Mouse (Mus musculus) left cerebral cortex, postnatal 25 days (tissue): ENCODE measurements around the gene Klrg1. TPM values are rescaled to one million over a fixed set of nuclear protein-coding genes. Genes with fewer than 3 reads are reported as not detected.

Experiments
- DNase-seq, 2 experiments: peaks; one replicate each; pipeline ENCODE4 v3.0.0; 2022; ENCODE audit warnings: low spot score in 2 of 2, mixed read lengths in 1 of 2
- intact Hi-C: fragments of 180-260 bp; cut with DNase I; formaldehyde crosslinking; loops from one replicate; pipeline ENCODE4 v1.15.1; 2025
- total RNA-seq, 2 experiments: library from RNA; stranded (reverse); gene quantifications; 2 replicates each; pipeline ENCODE4 v1.2.3; 2021

Gene Klrg1
- total RNA-seq, 2 experiments from 2014 or later = 0.25 TPM; not detected in 1

- DNase-seq = no peak
- intact Hi-C loops = no loop called here
These were observed 11.6 kb upstream of the Klrg1 start for GRCm38 (mm10) chr6:122294290-122294689.

GRCm38 (mm10) chr6:122293796-122294195 is 11.1 kb upstream of the Klrg1 start:
- no peak for DNase-seq
- intact Hi-C loops = no loop called here

GRCm38 (mm10) chr6:122293121-122293520 is 10.4 kb upstream of the Klrg1 start:
- intact Hi-C loops = no loop called here
- DNase-seq = no peak

- intact Hi-C loops = no loop called here
These were observed 9.5 kb upstream of the Klrg1 start for GRCm38 (mm10) chr6:122292184-122292583.

GRCm38 (mm10) chr6:122291735-122292134 is 9.1 kb upstream of the Klrg1 start:
- DNase-seq = no peak
- intact Hi-C loops = no loop called here

More at GRCm38 (mm10) chr6:122292184-122292583, 9.5 kb upstream of the Klrg1 start:
- DNase-seq = no peak

GRCm38 (mm10) chr6:122291264-122291663 is 8.6 kb upstream of the Klrg1 start:
- DNase-seq = no peak
- intact Hi-C loops = no loop called here

- no peak for DNase-seq
- intact Hi-C loops = no loop called here
These were observed 7.6 kb upstream of the Klrg1 start for GRCm38 (mm10) chr6:122290253-122290652.

GRCm38 (mm10) chr6:122289313-122289712 is 6.6 kb upstream of the Klrg1 start:
- DNase-seq = no peak
- intact Hi-C loops = no loop called here

- intact Hi-C loops = no loop called here
- DNase-seq = no peak
These were observed 5.6 kb upstream of the Klrg1 start for GRCm38 (mm10) chr6:122288263-122288662.

GRCm38 (mm10) chr6:122284823-122285222 is 2.1 kb upstream of the Klrg1 start:
- intact Hi-C loops = no loop called here
- DNase-seq = no peak

GRCm38 (mm10) chr6:122284304-122284703 is 1.6 kb upstream of the Klrg1 start:
- DNase-seq = no peak
- intact Hi-C loops = no loop called here

GRCm38 (mm10) chr6:122283429-122283828 is 747 bp upstream of the Klrg1 start:
- no peak for DNase-seq
- intact Hi-C loops = no loop called here

- intact Hi-C loops = no loop called here
- DNase-seq = no peak
These were observed 6.1 kb downstream of the Klrg1 start for GRCm38 (mm10) chr6:122276565-122276964.

- intact Hi-C loops = no loop called here
- no peak for DNase-seq
These were observed 8.1 kb downstream of the Klrg1 start for GRCm38 (mm10) chr6:122274546-122274945.

GRCm38 (mm10) chr6:122270152-122270551 is 12.5 kb downstream of the Klrg1 start:
- peak in 1 of 2 experiments; percentile 23 for DNase-seq
- intact Hi-C loops = no loop called here

GRCm38 (mm10) chr6:122269170-122269569 is 13.5 kb downstream of the Klrg1 start:
- no peak for DNase-seq
- intact Hi-C loops = no loop called here

GRCm38 (mm10) chr6:122268561-122268960 is 14.1 kb downstream of the Klrg1 start:
- intact Hi-C loops = no loop called here
- peak; percentile 22 to 42 for DNase-seq

GRCm38 (mm10) chr6:122262543-122262942 is 20.1 kb downstream of the Klrg1 start:
- intact Hi-C loops = no loop called here

GRCm38 (mm10) chr6:122252146-122252545 is 30.5 kb downstream of the Klrg1 start:
- DNase-seq = peak in 1 of 2 experiments; percentile 14
- intact Hi-C loops = loop anchor here (5.0 kb wide), 1 partner anchor 140 kb away; no protein-coding TSS in a partner anchor

More at GRCm38 (mm10) chr6:122262543-122262942, 20.1 kb downstream of the Klrg1 start:
- DNase-seq = no peak

- intact Hi-C loops = loop anchor here (5.0 kb wide), 1 partner anchor 142 kb away; no protein-coding TSS in a partner anchor
These were observed 32.6 kb downstream of the Klrg1 start for GRCm38 (mm10) chr6:122250033-122250432.

More at GRCm38 (mm10) chr6:122250033-122250432, 32.6 kb downstream of the Klrg1 start:
- no peak for DNase-seq
